Mouse (Mus musculus) hindbrain, postnatal 0 days (tissue): Measurements from ENCODE around the gene Tspan9. TPM values are rescaled to one million over a fixed set of nuclear protein-coding genes. Genes with fewer than 3 reads are reported as not detected.

ENCODE experiments used
- ATAC-seq: fragments of 200-750 bp; cut with Nextera tagmentation; 2 replicates; pipeline ENCODE4 v1.8.0; 2017; ENCODE audit warnings: mild to moderate bottlenecking, moderate TSS enrichment, moderate library complexity
- DNase-seq: peaks from one replicate; pipeline ENCODE4 v3.0.0-alpha.2; 2015; ENCODE audit warnings: low spot score
- H3K27ac ChIP-seq: fragments of 300-500 bp; sonication (generic); 2 replicates; pipeline ENCODE4 v1.5.1; 2014; ENCODE audit warnings: mild to moderate bottlenecking
- H3K27me3 ChIP-seq: fragments of 300-500 bp; sonication (generic); 2 replicates; pipeline ENCODE4 v1.6.1; 2014; ENCODE audit warnings: low read length, mixed read lengths; ENCODE audit not compliant: insufficient read depth
- H3K36me3 ChIP-seq: fragments of 300-500 bp; sonication (generic); 2 replicates; pipeline ENCODE4 v1.6.1; 2014; ENCODE audit warnings: low read length, mixed read lengths; ENCODE audit not compliant: insufficient read depth
- H3K4me1 ChIP-seq: fragments of 300-500 bp; sonication (generic); 2 replicates; pipeline ENCODE4 v1.6.1; 2014; ENCODE audit warnings: antibody characterized with exemption, low read length, mixed read lengths; ENCODE audit not compliant: insufficient read depth
- H3K4me2 ChIP-seq: fragments of 300-500 bp; sonication (generic); 2 replicates; pipeline ENCODE4 v1.6.1; 2014; ENCODE audit warnings: low read depth, mild to moderate bottlenecking, low read length, moderate library complexity, mixed read lengths
- H3K4me3 ChIP-seq: fragments of 300-500 bp; sonication (generic); 2 replicates; pipeline ENCODE4 v1.5.1; 2014; ENCODE audit warnings: low read length
- H3K9ac ChIP-seq: fragments of 300-500 bp; sonication (generic); replicated peaks from 2 replicates; pipeline ENCODE4 v1.6.1; 2014; ENCODE audit warnings: mild to moderate bottlenecking, low read length, moderate library complexity, mixed read lengths
- H3K9me3 ChIP-seq: fragments of 300-500 bp; sonication (generic); 2 replicates; pipeline ENCODE4 v1.6.1; 2016; ENCODE audit warnings: low read length, mixed read lengths
- CTCF ChIP-seq: IDR thresholded peaks from 2 replicates; pipeline ENCODE4 v1.5.1; 2016; ENCODE audit warnings: antibody characterized with exemption, control low read depth, low read depth
- WGBS: fragments of 180-500 bp; shearing (Covaris S2); extraction: QIAGEN DNeasy Blood & Tissue Kit; methylation state at CpG from one replicate; pipeline ENCODE4 v1.1.7; 2014; 5-methylcytosine and 5-hydroxymethylcytosine counted together
- polyA plus RNA-seq: library from polyadenylated mRNA; unstranded; fragments of >200 nt; fragmentation: Nextera tagmentation; extraction: Ambion mirVana; gene quantifications from 2 replicates; pipeline ENCODE4 v1.2.1, GENCODE M21; 2015
- total RNA-seq: library from RNA; depleted of rRNA; stranded (reverse); fragments of >200 nt; gene quantifications from 2 replicates; pipeline ENCODE4 v1.2.3, GENCODE M21; 2014

The Tspan9 gene
- total and polyA plus RNA-seq, 2 experiments from 2014 or later: 70.1 to 177 TPM

DNA sequence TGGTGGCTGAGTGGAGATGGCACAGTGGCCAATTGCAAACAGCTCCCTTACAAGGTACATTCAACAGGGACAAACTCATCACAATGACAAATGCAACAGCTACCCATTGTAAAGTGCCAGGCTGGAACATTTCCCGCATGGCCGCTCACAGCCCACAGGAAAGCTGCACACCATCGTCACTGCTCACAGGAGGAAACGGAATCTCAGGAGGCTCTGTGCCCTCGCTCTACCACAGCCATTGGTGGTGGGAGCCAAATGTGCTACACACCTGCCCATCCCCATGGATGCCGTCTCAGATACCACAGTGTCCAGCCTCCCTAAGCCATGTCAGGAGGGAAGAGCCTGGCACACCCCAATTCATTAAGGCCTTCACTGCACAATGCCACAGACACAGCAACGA is 128.1 kb downstream of the Tspan9 start:
- no peak overlapping the region; the same call in 1 of the 2 replicates for H3K27ac ChIP-seq
- DNase-seq (no peak), ATAC-seq (no peak)
- H3K4me2 ChIP-seq: no peak overlapping the region
- WGBS: 49% methylated on average over 7 of the region's 7 CpGs
- no peak overlapping the region for H3K9ac ChIP-seq
- no peaks in the 10 kb centered on the region for H3K27me3 ChIP-seq
- H3K36me3 ChIP-seq: no peaks in the 10 kb centered on the region
- TF ChIP-seq CTCF: no peak
- no peak overlapping the region for H3K4me3 ChIP-seq
- H3K4me1 ChIP-seq: peaks cover 23% of the 10 kb centered on the region
- no peaks in the 10 kb centered on the region for H3K9me3 ChIP-seq

DNA sequence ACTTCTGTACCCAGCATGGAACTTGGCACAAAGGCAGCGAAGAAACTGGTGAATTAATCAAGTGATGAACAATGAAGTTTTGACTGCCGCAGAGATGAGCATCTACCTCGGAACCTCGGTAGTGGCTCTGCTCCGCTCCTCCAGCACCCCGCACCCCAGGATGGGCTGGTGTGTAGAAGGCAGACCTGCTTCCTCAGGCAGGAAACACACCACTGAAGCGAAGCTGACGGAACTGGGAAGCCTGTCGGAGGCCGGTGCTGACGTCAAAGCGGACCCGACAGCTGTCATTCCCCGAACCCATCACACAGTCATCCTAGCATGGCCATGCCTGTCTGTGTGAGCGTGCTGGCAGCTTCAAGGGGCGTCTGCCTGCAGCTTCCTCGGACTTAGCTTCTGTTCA is 131.6 kb downstream of the Tspan9 start:
- ATAC-seq: no peak
- no peak for TF ChIP-seq CTCF
- 47% methylated on average over 17 of the region's 17 CpGs for WGBS
- no peak overlapping the region for H3K4me3 ChIP-seq
- no peaks in the 10 kb centered on the region for H3K27me3 ChIP-seq
- no peaks in the 10 kb centered on the region for H3K36me3 ChIP-seq
- H3K9me3 ChIP-seq: no peaks in the 10 kb centered on the region
- DNase-seq: no peak
- H3K27ac ChIP-seq: no peak overlapping the region
- no peak overlapping the region for H3K9ac ChIP-seq
- H3K4me2 ChIP-seq: no peak overlapping the region
- peaks cover 34% of the 10 kb centered on the region for H3K4me1 ChIP-seq

DNA sequence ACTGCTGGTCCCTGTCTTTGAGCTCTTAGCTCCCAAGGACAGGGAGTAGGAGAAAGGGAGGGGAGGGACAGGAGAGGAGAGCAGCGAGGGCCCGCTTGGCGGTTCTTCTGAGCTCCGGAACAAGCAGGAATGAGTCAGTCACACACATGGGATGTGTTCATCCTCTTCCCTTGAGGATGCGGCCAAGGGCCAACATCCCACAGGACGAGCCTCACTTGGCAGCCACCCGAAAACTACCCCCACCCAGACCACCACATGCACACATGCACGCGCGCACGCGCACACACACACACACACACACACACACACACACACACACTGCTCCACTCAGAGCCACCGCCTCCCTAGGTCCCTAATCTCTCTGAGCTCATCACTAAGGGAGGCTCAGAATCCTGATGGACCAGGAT is 132.3 kb downstream of the Tspan9 start:
- H3K27me3 ChIP-seq: no peaks in the 10 kb centered on the region
- 67% methylated on average over 13 of the region's 13 CpGs for WGBS
- no peaks in the 10 kb centered on the region for H3K9me3 ChIP-seq
- H3K9ac ChIP-seq: no peak overlapping the region; the same call in 1 of the 2 replicates
- DNase-seq (no peak), ATAC-seq (peak; percentile 48)
- H3K4me1 ChIP-seq: peaks cover 41% of the 10 kb centered on the region
- H3K4me3 ChIP-seq: no peak overlapping the region
- TF ChIP-seq CTCF: no peak
- H3K4me2 ChIP-seq: no peak overlapping the region
- no peaks in the 10 kb centered on the region for H3K36me3 ChIP-seq
- peak overlapping the region; percentile 3; the same call in 1 of the 2 replicates for H3K27ac ChIP-seq

DNA sequence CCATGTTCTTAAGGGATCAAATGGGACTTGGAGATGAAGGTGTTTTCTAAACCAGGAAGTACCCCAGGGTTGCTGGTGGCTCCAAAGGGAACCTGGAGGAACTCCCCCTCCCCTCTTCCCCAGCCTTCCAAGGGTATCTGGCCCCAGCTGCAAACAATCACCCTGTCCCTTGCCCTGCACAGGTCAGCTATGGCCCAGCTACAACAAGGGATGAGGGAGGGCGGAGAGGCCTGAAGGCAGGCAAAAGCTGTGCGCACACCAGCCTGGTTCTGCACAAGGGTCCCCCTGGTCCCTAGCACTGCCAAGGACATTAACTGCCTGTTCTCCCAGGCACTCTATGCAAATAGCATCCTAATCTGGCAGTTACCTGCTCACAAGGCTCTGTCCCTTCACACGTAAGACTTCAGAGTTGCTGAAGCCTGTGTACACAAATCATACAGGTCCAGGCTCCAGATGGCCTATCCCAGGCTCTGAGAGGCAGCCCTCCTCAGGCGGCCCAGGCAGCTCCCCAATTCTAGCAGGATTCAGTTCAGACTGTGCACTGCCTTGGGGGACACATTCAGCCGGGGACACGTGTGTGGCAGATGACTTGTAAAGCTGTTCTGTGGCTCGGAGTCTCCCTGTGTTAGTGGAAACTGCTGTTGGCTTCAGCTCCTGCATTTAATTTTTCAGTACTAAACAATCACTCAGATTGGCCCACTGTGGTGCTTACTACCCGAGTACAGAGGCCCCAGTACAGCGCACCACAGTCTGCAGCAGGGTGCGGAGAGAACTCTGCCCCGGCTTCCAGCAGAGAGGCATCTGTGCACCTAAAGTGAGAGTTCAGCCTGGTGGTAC is 133.0 kb downstream of the Tspan9 start:
- WGBS: 56% methylated on average over 11 of the region's 11 CpGs
- H3K4me1 ChIP-seq: peaks cover 41% of the 10 kb centered on the region
- DNase-seq (no peak), ATAC-seq (peak; percentile 13; the same call in 1 of the 2 replicates)
- H3K4me3 ChIP-seq: no peak overlapping the region
- TF ChIP-seq CTCF: no peak
- H3K9me3 ChIP-seq: no peaks in the 10 kb centered on the region
- no peaks in the 10 kb centered on the region for H3K27me3 ChIP-seq
- no peaks in the 10 kb centered on the region for H3K36me3 ChIP-seq
- no peak overlapping the region for H3K4me2 ChIP-seq
- peak overlapping the region; percentile 3; the same call in 1 of the 2 replicates for H3K27ac ChIP-seq
- H3K9ac ChIP-seq: peak overlapping the region; percentile 28

DNA sequence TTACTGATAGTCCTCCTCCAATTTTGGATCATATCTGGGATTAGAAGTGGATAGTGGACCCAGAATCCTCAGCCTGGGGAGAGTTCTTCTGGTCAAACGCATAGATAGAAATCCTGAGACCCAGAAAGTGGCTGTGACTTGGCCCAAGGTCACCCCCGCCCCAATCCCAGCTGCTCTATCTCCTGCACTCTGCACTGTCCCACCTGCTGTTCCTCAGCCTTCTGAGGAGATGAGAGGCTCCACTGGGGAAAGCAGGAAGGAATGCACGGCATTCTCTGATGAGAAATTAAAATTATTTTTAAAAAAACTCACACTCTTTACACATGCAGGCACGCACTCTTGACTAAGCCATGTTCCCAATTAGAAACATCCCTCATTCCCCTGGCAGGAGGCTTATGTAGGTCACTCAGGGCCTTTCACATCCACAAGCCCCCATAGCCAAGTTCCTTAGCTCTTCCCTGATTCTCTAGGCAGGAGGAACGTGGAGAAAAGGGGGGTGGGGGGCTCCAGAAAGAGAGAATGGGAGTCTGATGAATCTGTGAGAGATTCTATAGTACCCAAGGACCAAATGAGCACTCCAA is 135.3 kb downstream of the Tspan9 start:
- Histone ChIP-seq H3K4me2 (no peak overlapping the region), H3K4me1 (peaks cover 54% of the 10 kb centered on the region), H3K27ac (0 out of 2 replicates have a peak overlapping the region, but pooled peaks have one; percentile 60), H3K4me3 (no peak overlapping the region), H3K9me3 (no peaks in the 10 kb centered on the region), H3K9ac (no peak overlapping the region), H3K27me3 (no peaks in the 10 kb centered on the region), H3K36me3 (no peaks in the 10 kb centered on the region)
- 62% methylated on average over 5 of the region's 5 CpGs for WGBS
- ATAC-seq: no peak
- no peak for TF ChIP-seq CTCF
- DNase-seq: no peak

DNA sequence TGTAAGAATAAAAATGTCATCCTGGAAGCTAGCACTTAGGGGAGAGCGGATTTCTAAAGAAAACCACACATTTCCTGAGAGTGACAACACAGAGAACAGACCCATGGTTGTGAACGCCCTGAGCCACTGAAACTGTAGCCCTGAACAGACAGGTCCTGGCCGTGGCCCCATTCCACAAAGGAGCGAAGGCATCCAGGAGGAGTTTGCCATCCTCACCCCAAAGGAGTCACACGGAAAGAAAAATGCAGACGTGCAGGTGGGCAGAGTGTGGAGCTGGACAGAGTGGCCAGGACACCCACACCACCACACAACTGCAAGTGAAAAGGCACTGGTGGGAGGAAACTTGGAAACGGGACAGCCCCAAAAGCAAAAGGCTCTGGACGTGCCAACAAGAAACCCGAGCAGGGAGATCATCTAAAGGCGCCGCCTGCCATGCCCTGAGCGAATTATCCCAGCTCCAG is 136.1 kb downstream of the Tspan9 start:
- peak; percentile 67 for DNase-seq
- no peak overlapping the region for H3K4me2 ChIP-seq
- no peak overlapping the region for H3K4me3 ChIP-seq
- 44% methylated on average over 12 of the region's 12 CpGs for WGBS
- H3K9ac ChIP-seq: no peak overlapping the region
- no peak for ATAC-seq
- H3K27me3 ChIP-seq: no peaks in the 10 kb centered on the region
- peaks cover 56% of the 10 kb centered on the region for H3K4me1 ChIP-seq
- TF ChIP-seq CTCF: no peak
- H3K27ac ChIP-seq: peak overlapping the region; percentile 60
- H3K9me3 ChIP-seq: no peaks in the 10 kb centered on the region
- H3K36me3 ChIP-seq: no peaks in the 10 kb centered on the region
